Mouse (Mus musculus) heart, postnatal 4 days (tissue): ENCODE measurements around the gene Masp1. TPM values are rescaled to one million over a fixed set of nuclear protein-coding genes. Genes with fewer than 3 reads are reported as not detected.

Experiments used
- DNase-seq: peaks from one replicate; pipeline ENCODE4 v3.0.0; 2021
- total RNA-seq, 2 experiments: library from RNA; stranded (reverse); gene quantifications; 2 replicates each; pipeline ENCODE4 v1.2.3; 2021

Masp1 gene
- total RNA-seq: 10 to 100 TPM; 22.6 to 26.2 TPM

DNA sequence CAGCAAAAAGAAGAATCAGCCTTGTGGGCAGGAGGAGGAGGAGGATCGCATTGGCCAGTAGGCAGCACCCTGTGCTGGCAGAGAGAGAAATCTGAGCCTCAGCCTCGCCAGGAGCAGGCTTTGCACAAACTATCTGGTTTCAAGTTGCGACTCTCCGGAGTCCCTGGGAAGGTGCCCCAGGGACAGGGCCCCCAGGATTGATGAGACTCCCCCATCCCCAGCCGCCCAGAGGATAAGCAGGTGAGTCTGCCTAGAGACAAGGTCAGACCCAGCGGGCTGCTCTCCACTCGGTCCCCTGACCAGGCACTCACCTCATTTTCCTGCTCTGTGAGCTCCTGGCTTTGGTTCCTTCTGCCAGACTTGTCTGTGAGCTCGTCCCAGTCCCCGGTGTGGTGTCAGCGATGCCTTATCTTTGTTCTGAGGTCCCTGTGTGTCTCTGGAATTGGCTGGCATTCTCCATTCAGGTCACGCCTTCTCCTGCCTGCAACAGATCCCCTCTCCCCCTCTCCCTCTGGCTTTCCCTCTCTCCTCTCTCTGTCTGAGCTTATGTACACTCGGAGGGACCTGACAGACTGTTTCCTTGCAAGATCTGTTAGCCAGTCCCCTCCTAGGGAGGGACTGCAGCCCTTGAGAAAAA lies at the start of gene Masp1, which contains the start of gene Rtp4:
Masp1 (minus strand) TSS at position 581 of the 637 bp plus-strand sequence.
Rtp4 (plus strand) TSS at position 57 of the 637 bp plus-strand sequence.
- peak; percentile 31 for DNase-seq

DNA sequence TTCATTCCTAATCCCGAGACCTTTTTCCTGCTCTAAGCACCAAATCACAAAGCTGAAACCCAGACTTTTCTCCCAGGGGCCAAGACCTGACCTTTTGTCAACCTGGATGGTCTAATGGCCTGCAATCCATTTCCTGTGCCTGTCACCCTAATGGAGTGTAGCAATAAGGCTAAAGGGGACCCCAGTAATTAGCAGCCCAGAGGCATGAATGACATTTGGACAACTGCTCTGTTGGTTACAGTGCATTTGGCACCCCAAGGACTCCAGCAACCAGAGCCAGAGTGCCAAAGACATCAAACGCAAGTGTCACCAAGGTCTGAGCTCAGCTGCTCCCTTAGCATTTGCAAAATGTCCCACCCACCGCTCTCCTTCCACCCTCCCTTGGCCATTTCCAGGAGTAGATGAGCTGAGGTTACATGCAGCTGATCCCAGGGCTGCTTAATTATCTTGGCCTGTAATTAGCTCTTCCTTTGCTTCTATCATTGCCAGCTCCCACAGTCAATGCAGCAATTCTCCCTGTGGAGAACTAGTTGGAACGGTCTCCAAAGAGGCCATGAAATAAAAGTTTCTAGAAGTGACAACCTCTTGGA lies 47.8 kb upstream of the Masp1 start:
- no peak for DNase-seq

DNA sequence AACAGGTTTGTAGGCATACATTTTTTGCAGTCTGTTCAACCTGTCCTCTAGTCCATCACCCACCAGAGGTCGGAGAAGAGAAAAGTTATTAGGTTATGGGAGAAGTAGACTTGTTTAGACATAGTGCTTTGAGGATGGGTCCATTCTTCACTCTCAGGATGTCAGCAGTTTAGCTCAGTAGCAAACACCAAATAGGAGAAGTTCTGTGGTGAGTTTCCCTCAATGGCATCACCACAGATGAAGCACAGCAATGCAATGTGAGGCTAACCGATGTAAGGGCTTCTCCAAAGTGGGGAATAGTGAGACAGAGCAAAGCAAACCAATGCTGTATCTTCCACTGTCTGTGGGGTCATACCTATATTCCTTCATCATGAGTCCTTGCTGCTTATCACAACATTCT lies 37.1 kb upstream of the Masp1 start:
- DNase-seq: no peak

DNA sequence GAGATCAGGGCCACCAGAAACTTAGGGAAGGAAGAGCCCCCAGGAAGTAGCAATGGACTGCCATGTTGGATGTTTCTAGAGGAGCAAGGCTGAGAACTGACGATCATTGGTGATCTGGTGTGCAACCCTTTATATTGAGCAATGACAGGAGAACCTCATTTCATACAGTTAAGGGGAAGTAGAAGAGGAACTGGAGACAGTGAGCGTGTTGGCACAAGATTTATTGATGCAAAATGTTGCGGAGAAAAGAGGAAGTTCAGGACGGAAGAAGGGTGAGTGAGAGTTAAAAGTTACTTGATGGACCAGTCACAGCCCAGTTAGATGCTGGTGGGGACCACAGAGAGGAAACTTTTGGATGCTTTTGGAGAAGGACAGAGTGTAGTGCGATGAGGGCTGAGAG lies 36.6 kb upstream of the Masp1 start:
- DNase-seq: no peak

DNA sequence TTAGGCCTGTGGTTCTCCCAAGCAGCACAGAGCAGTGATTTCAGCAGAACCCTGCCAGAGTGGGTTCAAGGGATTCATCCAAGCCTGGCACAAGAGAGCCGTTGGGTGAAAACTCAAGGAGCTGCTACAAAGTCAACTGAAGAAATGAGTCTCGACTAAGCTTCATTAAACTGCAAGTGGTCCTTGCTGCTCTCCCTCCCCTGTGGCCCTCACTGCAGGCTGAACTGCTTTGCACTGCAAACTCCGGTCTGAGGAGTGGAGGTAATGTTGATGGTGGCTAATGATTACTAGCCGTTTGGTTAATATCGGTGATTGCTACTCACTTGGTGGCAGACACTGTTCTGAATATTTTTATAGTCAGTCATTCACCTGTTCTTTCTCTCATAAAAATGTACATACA lies 34.1 kb upstream of the Masp1 start:
- no peak for DNase-seq

DNA sequence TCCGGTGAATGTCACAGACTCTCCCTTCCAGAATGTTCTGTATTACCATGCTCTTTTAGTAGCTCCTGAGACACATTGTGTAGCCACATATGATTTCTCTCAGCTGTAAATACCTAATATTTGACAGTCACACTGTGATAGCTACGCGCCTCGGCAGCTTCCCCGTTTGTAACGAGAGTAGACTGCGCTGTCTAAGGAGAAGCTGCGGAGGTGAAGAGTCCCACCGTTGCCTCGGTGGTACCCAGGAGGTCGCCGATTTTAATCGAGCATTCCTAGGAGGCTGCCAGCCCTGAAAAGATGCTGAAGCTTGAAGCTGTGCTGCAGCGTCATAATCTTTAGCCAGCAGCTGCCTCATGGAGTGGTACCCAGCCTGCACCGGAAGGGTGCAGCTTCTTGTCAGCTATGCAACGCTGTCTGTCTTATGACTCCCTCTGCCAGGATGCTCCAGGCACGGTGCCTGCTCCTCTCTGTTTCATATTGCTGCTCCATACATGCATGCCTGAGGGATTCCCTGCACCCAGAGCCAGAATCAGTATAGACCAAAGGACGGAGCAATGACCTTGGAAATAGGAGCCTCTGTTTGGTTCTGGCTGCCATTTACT lies 30.5 kb upstream of the Masp1 start:
- DNase-seq: no peak

DNA sequence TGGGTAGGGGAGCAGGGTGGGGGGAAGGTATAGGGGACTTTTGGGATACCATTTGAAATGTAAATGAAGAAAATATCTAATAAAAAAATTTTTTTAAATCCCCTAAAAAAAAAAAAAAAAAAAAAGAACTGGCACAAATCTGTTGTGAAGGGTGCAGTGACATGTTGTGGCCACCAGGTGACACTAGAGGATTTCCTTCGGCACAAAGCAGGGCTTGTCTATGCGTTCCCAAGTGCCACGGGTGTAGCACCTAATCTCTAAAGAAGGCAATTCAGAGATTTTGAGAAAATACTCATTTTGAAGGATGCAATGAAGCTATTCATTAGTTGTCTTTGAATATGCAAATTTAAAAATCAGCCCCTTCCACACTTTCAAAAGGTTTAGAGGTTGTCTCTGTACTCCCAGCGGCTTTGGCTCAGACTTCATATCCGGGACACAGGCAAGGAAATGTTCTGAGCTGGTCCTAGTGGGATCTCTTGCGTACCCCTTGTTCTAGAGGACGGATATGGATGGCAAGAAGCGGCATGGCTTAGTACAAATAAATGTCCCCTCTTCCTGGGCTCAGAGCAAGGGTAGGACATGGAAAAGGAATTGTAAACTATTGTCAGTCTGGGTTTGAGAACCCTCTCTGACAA lies 29.8 kb upstream of the Masp1 start:
- peak; percentile 69 for DNase-seq

DNA sequence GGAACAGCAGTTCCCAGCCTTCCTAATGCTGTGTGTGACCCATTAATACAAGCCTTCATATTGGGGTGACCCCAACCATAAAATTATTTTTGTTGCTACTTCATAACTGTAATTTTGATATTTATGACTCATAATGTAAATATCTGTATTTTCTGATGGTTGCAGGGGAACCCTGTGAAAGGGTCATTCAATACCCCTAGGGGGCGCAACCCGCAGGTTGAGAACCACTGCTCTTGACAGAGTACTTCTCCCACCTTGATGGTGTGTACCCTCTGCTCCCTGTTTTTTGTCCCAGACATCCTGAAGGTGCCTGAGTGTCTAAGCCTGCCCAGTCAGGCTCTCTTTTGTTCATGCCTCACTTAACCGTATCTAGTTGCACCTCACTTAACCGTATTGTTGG lies 27.2 kb upstream of the Masp1 start:
- DNase-seq: no peak

DNA sequence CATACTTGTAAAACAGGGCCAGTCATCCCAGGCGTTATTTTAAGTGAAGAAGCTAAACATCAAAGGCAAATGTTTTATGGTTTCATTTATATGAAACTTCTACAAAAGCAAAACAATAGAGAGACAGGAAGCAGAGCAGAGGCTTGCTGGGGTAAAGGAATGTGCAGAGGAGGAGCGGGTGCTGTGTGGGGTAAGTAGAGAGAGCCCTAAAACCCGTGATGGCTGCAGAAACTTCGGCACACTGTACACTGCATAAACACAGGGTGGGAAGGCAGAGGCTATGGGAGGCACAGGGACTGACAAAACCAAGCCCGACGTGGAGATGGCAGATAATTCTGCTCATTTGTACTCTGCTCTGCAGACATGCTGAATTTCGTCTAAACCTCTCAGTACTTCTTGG lies 23.7 kb upstream of the Masp1 start:
- DNase-seq: no peak

DNA sequence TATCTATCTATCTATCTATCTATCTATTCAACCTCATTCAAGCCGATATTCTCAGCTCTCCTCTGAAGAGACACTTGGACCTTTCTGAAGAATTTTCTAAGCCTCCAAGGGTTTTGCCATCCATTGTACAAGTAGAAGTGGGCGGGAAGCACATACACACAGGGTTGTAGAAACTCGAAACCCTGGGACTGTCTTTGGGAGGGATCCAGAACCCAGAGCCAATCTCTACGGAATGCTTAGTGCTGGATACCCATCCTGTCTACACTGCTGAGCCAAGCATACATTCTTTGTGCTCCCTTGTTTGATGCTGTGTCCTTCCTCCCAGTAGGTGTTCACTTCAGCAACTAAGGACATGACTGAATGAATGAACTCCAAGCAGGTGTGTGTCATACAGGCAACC lies 22.3 kb upstream of the Masp1 start:
- no peak for DNase-seq

DNA sequence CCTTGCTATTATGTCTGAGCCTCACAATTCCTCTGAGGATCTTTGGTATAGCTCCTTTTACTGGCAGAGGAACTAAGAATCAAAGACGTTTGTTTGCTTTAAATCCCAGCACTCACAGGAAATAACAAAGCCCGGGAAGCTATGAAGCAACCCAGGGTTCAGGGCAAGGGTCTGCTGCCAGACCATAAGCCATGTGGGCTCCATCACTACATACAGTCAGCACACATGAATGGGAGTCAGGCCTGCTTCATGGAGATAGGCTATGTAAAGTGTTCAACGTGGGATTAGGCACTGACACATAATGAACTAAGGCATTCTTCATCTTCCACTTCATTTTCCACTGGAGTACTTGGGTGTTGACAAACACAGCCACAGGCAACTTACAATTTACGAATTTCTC lies 20.4 kb upstream of the Masp1 start:
- no peak for DNase-seq

DNA sequence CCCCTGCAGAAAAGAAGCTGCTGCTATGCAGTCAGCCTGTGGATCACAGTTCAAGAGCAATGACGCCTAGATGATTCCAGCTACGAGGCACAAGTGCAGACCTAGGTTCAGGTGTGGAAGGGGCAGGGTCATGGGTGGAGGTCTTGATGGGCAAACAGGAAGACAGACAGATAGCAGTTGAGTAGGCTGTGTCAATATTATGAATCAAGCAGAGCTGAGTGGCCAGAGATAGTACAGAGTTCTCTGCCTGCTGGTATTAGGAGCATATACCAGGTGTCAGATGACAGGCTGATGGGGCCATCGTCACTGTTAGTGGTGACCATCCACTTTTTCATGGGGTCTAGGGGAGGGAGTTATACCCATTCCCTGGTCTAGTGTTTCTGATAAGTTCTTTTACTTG lies 13.1 kb upstream of the Masp1 start:
- DNase-seq: no peak

DNA sequence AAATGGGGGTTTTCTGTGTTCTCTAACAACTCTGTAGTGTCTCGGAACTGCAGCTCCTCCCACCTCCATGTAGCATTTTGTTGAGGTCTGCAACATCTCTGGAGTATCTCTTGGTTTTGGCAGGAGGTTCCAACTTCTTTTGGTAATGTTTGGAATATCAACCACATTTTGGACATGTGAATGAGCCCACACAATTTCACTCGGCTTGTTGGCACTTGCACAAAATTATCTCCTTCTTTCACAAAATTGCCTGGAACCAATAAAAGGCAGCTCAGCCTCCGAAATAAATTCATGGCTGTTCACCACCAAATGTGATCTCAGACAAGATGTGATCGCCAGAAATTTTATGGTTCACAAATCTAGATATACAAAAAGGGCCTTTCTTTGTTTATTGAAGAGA lies 8.6 kb upstream of the Masp1 start:
- no peak for DNase-seq

DNA sequence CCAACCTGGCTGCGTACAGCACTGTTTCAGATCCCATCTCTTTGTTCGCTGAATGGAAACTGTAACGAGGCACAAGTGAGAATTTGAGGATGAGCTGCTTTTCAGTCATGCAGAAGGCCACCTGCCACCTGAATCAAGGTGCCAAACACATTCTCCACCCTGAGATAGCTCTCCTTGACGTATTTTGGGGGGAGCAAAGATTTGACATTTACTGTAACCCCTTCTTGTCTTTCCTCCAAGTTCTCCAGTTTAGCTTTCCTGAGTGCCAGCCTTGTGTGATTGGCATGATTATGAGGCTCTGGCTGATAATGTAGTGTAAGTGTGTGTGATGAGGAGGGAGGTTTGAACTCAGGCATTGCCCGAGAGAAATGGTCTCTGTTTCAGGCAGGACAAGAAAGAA lies 1.5 kb upstream of the Masp1 start:
- DNase-seq: no peak

DNA sequence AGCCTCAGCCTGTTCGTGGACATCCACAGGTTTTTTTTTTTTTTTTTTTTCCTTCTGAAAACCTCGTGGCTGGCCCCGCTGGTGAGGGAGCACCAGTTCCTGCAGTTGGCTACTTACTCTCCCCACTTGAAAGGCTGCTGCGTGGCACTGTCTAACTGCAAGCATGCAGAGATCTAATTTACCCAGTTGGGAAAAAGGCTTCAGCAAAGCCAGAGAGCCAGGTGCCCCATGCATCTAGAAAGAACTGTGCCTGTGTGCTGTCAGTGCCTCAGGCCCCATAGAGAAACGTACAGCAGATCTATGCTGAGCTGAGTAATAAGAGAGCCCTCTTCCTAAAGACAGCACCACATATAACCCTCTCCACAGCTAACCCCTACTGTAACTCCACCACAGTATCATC lies 477 bp upstream of the Masp1 start:
- no peak for DNase-seq

DNA sequence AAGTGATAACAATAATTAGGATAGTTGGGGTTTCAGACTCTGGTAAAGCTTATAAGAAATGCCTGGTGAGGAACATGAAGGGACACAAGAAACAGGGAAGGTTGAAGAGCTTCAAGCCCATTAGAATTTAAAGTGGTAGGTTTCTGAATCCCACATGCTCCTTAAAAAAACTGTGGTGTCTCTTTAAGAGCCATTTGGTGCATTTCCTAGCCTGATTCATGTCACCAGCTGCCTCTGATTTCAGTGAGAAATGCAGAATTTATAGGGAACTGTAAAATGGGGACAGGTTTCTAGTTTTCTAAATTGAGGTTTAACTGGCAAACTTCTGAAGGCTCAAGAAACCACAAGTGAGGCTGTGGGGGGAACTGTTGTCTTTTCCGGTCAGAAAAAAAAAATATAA lies 844 bp downstream of the Masp1 start:
- no peak for DNase-seq

DNA sequence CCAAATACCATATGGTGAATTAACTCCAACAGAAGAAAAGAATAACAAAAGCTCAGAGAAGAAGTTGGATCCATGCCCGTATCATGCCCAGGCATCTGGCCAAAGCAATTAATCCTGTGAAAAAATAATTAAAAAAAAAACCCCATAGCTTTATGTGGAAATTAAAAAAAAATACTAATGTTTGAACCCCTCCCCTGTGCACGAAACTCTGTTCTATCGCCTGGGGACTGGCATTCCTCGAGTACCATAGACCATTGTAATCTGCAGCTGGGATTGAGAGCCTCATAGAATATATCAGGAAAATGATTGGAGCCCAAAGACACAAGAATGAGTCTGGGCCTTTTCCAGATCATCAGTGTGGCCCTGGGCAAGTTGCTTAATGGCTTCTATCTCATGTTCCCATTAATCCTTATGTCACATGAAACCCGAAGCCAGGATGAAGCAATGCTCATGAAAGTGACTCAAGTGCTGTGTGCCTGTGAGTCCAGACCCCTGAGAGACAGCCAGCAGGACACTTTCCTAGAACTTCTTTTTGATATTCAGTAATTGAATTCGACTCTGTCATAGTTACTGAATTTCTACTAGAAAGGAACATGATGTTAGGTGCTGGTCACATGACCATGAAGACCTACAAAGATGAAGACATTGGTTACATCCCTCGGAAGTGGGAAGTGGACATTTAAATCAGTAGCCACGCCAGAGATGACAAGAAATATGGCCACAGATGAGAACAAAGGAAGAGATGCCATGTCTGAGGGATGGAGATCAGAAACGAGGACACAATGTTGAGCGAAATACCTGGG lies 1.8 kb downstream of the Masp1 start:
- DNase-seq: no peak

DNA sequence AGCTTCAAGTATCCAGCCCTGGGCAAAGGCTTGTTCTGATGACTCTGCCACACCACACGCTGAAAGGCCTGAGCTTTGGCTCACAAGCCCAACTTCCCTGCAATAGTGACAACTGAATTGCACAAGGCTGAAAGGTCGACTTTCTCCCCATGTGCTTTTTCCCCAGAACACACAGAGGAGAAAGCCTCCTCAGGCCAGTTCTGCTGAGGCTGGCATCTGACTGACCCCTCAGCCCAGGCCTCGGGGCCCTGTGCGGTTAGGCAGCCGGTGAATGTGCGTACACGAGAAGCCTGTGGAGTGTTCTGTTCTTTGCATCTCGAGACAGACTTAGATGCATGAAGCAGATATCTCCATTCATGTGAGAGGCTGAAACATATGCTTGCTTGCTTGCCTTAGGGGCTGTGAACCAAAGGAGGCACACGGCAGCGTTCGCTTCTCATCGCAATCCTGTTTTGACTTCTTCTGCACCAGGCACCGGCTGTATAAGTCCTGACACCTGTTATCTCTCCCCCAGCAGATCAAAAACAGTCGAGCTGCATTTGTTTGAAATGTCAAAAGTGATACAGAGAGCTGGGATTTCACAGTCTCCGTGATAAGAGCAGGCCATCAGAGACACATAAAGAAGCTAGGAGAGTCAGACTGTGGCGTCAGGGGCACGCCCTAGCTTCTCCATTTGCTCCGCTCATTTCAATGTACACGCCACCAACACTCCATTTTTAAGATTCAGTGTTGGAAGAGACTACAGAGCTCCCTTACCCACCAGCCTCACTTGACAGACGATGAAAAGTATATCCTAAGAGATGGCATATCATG lies 2.7 kb downstream of the Masp1 start:
- DNase-seq: no peak

DNA sequence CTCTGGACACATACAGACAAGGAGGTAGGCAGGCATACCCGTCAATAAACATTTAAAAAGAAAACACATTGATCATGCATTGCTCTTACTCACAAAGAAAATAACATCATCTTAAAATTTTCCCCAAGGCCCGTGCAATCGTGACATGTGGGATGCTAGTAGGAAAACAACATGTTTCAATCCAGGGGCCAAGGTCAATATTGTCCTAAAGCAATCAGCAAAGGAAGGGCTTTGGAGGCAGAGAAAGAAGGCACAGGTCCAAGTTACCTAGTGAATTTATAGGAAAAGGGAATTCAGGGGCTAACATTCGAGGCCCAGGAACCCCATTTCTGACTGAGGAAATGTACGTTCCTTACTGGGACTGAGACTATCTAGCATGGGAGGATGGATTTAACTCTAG lies 3.4 kb downstream of the Masp1 start:
- no peak for DNase-seq

DNA sequence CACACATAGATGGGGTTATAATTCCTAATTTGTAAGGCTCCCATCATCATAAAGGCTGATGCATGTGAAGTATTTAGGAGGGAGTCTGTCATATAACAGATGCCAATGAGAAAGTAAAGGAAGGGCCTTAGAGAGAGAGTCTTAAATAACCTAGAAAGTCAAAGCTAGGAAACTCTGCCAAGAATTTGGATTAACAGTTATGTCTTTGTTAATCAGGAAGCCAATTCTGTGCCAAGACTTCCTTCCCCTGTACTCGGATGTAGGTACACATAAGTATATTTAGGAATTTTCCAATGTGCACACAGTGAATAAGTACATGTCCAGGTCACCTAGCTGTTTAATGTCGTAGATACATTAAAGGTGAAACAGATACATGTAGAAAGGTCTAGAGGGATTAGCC lies 4.0 kb downstream of the Masp1 start:
- no peak for DNase-seq

DNA sequence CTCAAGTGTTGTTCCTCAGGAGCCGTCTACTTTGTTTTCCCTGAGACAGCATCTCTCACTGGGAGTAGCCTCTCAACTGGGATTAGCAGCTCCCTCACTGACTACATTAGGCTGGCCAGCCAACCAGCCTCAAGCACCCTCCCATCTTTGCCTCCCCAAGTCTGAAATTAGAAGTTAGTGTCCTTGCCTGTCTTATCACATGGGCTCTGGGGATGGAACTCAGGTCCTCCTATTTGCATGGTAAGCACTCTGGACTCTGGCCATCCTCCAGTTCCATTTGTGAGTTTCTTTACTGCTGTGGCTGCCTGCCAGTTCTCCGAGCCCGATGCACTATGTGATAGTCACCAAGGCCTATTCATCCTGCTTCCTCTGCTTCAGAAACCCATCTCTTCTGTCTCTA lies 4.8 kb downstream of the Masp1 start:
- DNase-seq: peak; percentile 76

DNA sequence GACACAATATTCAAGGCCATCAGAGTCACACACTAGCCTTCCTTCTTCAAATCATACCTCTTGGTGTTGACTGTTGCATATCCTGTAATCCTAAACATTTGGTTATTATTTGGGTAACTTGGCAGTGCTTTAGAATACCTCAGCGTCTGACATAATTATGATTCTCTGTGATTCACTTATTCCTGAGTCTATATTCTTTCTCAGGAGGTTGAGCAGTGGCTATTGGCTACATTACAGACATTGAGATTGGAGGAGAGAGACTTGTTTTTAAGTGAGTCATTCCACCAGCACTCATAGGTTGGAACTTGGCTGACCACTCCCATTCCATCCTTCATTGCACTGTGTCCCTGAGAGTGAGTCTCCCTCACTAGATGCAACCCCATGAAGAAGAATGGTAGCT lies 7.2 kb downstream of the Masp1 start:
- DNase-seq: no peak
